Mouse (Mus musculus) C2C12 (cell line): ENCODE data around the gene Iqsec1.

Experiments
- CEBPB ChIP-seq: IDR thresholded peaks from one replicate; pipeline ENCODE4 v1.6.1; 2011; ENCODE audit warnings: low read depth, mild to moderate bottlenecking, control low read depth, moderate library complexity
- CTCF ChIP-seq: IDR thresholded peaks from one replicate; pipeline ENCODE4 v1.5.1; 2011; ENCODE audit not compliant: control insufficient read depth, insufficient read depth, insufficient read length
- MYOD1 ChIP-seq: IDR thresholded peaks from one replicate; pipeline ENCODE4 v1.6.1; 2011; ENCODE audit warnings: low read depth; ENCODE audit not compliant: control insufficient read depth, insufficient read length
- USF1 ChIP-seq: IDR thresholded peaks from one replicate; pipeline ENCODE4 v1.6.1; 2011; ENCODE audit warnings: low read depth, mild to moderate bottlenecking, control low read depth, moderate library complexity

- TF ChIP-seq CTCF (no peak), CEBPB (no peak), MYOD1 (no peak), USF1 (no peak)
Measured at GRCm38 (mm10) chr6:90618274-90618673, 370.2 kb downstream of the Iqsec1 start.
